Mouse (Mus musculus) R1 (cell line): ENCODE data around the gene Cggbp1.

Experiments
- DNase-seq: peaks from one replicate; pipeline ENCODE4 v3.0.0-alpha.2; 2018; ENCODE audit warnings: low read depth, low spot score

The Cggbp1 gene

GRCm38 (mm10) chr16:64873416-64874305 is 21.9 kb downstream of the Cggbp1 start:
- DNase-seq, result peak; percentile 99

DNA sequence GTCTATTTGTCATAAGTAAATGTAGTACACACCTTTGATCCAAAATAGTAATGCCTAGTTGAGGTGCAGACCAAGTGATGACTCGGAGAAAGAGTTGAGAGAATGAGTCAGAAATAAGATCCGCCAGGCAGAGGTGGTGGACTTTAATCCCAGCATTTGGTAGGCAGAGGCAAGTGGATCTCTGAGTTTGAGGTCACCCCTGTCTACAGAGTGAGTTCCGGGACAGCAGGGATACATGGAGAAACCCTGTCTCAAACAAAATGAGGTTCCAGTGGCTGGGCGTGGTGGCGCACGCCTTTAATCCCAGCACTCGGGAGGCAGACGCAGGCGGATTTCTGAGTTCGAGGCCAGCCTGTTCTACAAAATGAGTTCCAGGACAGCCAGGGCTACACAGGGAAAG is 23.6 kb downstream of the Cggbp1 start:
- peak; percentile 93 for DNase-seq

- DNase-seq, result peak; percentile 92
Measured at GRCm38 (mm10) chr16:64875822-64876221, 24.0 kb downstream of the Cggbp1 start.

GRCm38 (mm10) chr16:64876631-64877265 is 25.0 kb downstream of the Cggbp1 start:
- peak; percentile 83 for DNase-seq

DNA sequence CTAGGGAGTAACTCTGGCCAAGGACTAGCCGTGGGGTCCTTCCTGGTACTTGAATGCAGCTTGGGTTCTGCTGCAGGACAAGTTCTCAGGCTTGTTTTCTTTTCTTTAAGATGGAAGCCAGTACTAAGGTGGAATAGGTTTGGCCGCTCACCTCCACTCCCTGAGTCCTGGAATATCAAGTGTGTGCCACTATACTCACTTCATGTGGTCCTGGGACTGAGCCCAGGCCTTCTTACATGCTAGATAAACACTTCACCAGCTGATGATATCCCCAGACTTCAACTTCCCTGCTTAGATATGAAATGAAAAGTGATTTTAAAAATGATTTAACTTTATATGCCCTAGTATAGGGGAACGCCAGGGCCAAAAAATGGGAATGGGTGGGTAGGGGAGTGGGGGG is 25.5 kb downstream of the Cggbp1 start:
- no peak for DNase-seq

DNA sequence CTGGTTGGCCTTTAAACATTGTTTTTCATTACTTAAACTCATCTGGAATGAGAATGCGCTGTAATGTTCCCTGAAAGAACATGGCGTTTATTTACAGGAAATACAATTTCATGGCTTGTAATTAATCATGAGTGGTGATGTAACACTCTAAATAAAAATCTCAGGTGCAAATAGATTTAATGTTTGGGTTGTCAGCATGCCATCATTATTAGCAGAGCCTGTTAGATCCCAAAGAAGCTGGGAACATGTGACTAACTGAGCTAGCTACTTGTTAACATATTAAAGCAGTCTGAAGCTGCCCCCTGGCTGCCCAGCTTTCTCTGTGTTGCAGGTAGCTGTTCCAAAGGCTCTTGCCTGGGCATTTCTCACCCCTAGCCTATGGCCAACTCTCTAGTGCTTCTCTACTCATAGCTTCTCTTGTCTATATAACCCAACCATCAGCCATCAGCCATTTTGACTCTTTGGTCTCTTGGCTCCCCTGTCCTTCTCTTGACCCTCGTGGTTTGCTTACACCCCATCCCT is 26.9 kb downstream of the Cggbp1 start:
- DNase-seq, result peak; percentile 36

- no peak for DNase-seq
Measured at GRCm38 (mm10) chr16:64879735-64880134, 27.9 kb downstream of the Cggbp1 start.

DNA sequence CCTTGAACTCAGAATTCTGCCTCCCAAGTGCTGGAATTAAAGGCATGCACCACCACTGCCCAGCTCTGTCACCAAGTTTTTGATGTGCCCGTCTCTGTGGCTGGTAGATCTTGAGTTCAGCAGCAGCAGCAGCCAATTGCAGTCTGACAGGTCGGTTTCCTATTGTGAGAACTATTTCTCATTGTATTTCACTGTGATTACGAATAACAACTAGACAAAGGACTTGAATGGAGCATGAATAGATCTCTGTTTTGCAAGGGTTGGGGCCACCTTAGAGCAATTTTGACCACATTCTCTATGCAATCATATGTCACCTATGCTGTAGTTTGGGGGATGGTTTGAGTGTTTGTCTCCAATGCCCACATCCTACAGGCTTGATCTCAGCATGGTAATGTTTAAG is 29.2 kb downstream of the Cggbp1 start:
- peak; percentile 87 for DNase-seq

- DNase-seq, result no peak
Measured at GRCm38 (mm10) chr16:64881442-64881841, 29.6 kb downstream of the Cggbp1 start.

- peak; percentile 33 for DNase-seq
Measured at GRCm38 (mm10) chr16:64883896-64884295, 32.1 kb downstream of the Cggbp1 start.

- DNase-seq, result peak; percentile 84
Measured at GRCm38 (mm10) chr16:64884420-64884838, 32.6 kb downstream of the Cggbp1 start.

GRCm38 (mm10) chr16:64885142-64885541 is 33.3 kb downstream of the Cggbp1 start:
- peak; percentile 99 for DNase-seq

DNA sequence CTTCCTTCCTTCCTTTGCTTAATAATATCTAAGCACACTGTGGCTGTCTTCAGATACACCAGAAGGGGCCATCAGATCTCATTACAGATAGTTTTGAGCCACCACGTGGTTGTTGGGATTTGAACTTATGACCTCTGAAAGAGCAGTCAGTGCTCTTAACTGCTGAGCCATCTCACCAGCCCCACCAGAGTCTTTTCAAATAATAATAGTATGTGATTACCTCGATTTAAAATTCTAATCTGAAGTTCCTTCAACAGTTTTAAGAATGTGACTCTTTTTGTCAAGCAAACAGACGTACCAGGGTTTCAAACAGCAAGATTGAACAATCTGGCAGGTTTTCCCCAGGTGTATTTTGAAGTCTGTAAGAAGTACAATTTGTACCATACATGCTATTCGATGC is 33.8 kb downstream of the Cggbp1 start:
- DNase-seq, result peak; percentile 97

- DNase-seq, result peak; percentile 92
Measured at GRCm38 (mm10) chr16:64889496-64889895, 37.7 kb downstream of the Cggbp1 start.

- peak; percentile 67 for DNase-seq
Measured at GRCm38 (mm10) chr16:64899084-64899483, 47.3 kb downstream of the Cggbp1 start.

- DNase-seq, result no peak
Measured at GRCm38 (mm10) chr16:64903328-64903727, 51.5 kb downstream of the Cggbp1 start.

- no peak for DNase-seq
Measured at GRCm38 (mm10) chr16:64907112-64907511, 55.3 kb downstream of the Cggbp1 start.

GRCm38 (mm10) chr16:64908747-64909146 is 57.0 kb downstream of the Cggbp1 start:
- no peak for DNase-seq
